18 mouse cellular contexts compared by ENCODE assay signal in genomic region chr9:46557781-46558180, GRCm38 (mm10).
A peak's percentile ranks its signal among the peaks of the same experiment; 100 is the strongest.
DNase-seq lines count a peak whose midpoint lies in the region; ATAC-seq and TF ChIP-seq lines count a peak whose summit lies in the region.
"Had no signal": no experiment of that assay in that cellular context is flagged by ENCODE, and none has a peak within 500 bp of the region (broad histone marks: within the 10 kb centered on the region; RNA-seq: fewer than 3 reads in every experiment).

No protein-coding gene starts in this region.

- no peak overlapping the region for H3K4me3 ChIP-seq in liver, embryonic 12.5 days
- no peak overlapping the region for H3K4me3 ChIP-seq in thymus, adult 2 months (ENCODE audit: control insufficient read depth, insufficient read depth, low read length)
- H3K4me3 ChIP-seq: embryonic facial prominence, embryonic 10.5 days; embryonic facial prominence, embryonic 12.5 days; forebrain, embryonic 13.5 days; forebrain, embryonic 15.5 days had no signal

- ATAC-seq in liver, embryonic 12.5 days: no peak
- ATAC-seq: activated CD4-positive, CD25-positive, alpha-beta regulatory T cell, adult 4 months; CD4-positive, CD25-positive, alpha-beta regulatory T cell, adult 4 months; forebrain, embryonic 13.5 days; forebrain, embryonic 15.5 days; forebrain, postnatal 0 days; Patski had no signal

- H3K4me1 ChIP-seq in liver, embryonic 12.5 days: no peaks in the 10 kb centered on the region
- H3K4me1 ChIP-seq in thymus, adult 2 months (replicated peaks; ENCODE audit: control insufficient read depth, insufficient read depth, low read length): no peaks in the 10 kb centered on the region
- H3K4me1 ChIP-seq: embryonic facial prominence, embryonic 12.5 days had no signal

- peaks cover 18% of the 10 kb centered on the region; the same call in 1 of the 2 replicates for H3K9me3 ChIP-seq in liver, embryonic 12.5 days (replicated peaks)
- H3K9me3 ChIP-seq: embryonic facial prominence, embryonic 12.5 days; forebrain, embryonic 13.5 days; forebrain, embryonic 15.5 days had no signal

- no peak for TF ChIP-seq POLR2A in thymus, adult 2 months (IDR thresholded peaks at IDR 0.05; ENCODE audit: control insufficient read depth, extremely low read depth, insufficient read depth, low read length, poor library complexity)

- WGBS in liver, embryonic 12.5 days (ENCODE audit: insufficient replicate concordance): 30% methylated on average over 5 of the region's 5 CpGs
- WGBS in thymus, adult 2 months: 52% methylated on average over 5 of the region's 5 CpGs

- H3K27ac ChIP-seq in liver, embryonic 12.5 days: no peak overlapping the region
- H3K27ac ChIP-seq in thymus, adult 2 months (ENCODE audit: control insufficient read depth, insufficient read depth, low read length): no peak overlapping the region
- H3K27ac ChIP-seq: embryonic facial prominence, embryonic 10.5 days; embryonic facial prominence, embryonic 12.5 days; forebrain, embryonic 13.5 days; forebrain, embryonic 15.5 days had no signal

- H3K9ac ChIP-seq in liver, embryonic 12.5 days: no peak overlapping the region
- H3K9ac ChIP-seq: embryonic facial prominence, embryonic 12.5 days; forebrain, embryonic 13.5 days; forebrain, embryonic 15.5 days; forebrain, postnatal 0 days had no signal

- no peak for TF ChIP-seq CTCF in thymus, adult 2 months (IDR thresholded peaks at IDR 0.05; ENCODE audit: borderline replicate concordance, control insufficient read depth, extremely low read depth, insufficient read depth, low read length, poor library complexity)

- H3K36me3 ChIP-seq in liver, embryonic 12.5 days: no peaks in the 10 kb centered on the region
- no peaks in the 10 kb centered on the region for H3K36me3 ChIP-seq in thymus, adult 2 months (ENCODE audit: control insufficient read depth, insufficient read depth, low read length)
- H3K36me3 ChIP-seq: embryonic facial prominence, embryonic 10.5 days; embryonic facial prominence, embryonic 12.5 days; forebrain, embryonic 15.5 days; G1E had no signal

- H3K27me3 ChIP-seq in liver, embryonic 12.5 days (replicated peaks): no peaks in the 10 kb centered on the region
- H3K27me3 ChIP-seq in thymus, adult 2 months (ENCODE audit: control insufficient read depth, insufficient read depth, low read length): no peaks in the 10 kb centered on the region
- H3K27me3 ChIP-seq: embryonic facial prominence, embryonic 12.5 days; forebrain, embryonic 13.5 days; forebrain, embryonic 15.5 days had no signal

- DNase-seq in heart, adult 11 months: peak; percentile 56
- no peak for DNase-seq in heart, adult 18-20 months
- peak; percentile 67 for DNase-seq in R1 (ENCODE audit: low read depth, low spot score)
- no peak for DNase-seq in thymus, adult 2 months
- DNase-seq: adrenal gland, adult 8-10 months; adrenal gland, postnatal 14 days; adrenal gland, postnatal 36 days; B cell, adult 2 months; forebrain, postnatal 0 days had no signal

- no peak overlapping the region for H3K4me2 ChIP-seq in liver, embryonic 12.5 days
- H3K4me2 ChIP-seq: embryonic facial prominence, embryonic 12.5 days; forebrain, embryonic 13.5 days; forebrain, embryonic 15.5 days had no signal

Comparison
In these comparisons a context has a peak if more than half of its experiments do, and no peak if none do; other contexts are left out.
1. DNase-seq: peak in heart, adult 11 months (single experiment) and R1 (single experiment); none in heart, adult 18-20 months (0 of 2) and thymus, adult 2 months (single experiment).